Mouse (Mus musculus): Measurements from ENCODE around the gene Hist3h2ba.

GRCm38 (mm10) chr11:58982471-58983097 is 33.9 kb downstream of the Hist3h2ba start:
- TF ChIP-seq POLR2A (IDR thresholded peaks at IDR 0.05; ENCODE audit: borderline replicate concordance, control insufficient read depth, low read depth, low read length) (no peak), CTCF (IDR thresholded peaks at IDR 0.05; ENCODE audit: control insufficient read depth, insufficient read depth, low read length) (no peak)

Measured in bone marrow, adult 2 months (tissue).